Mouse (Mus musculus) monocyte, adult 5-6 weeks (primary cell): Measurements from ENCODE around the gene Rapgef3. TPM values are rescaled to one million over a fixed set of nuclear protein-coding genes. Genes with fewer than 3 reads are reported as not detected.

Source experiments
- ATAC-seq: fragments of 153-309, 156-312 bp; replicated peaks from 2 replicates; pipeline ENCODE4 v1.8.0; 2017; ENCODE audit warnings: mild to moderate bottlenecking; ENCODE audit not compliant: low TSS enrichment, insufficient number of reproducible peaks, severe bottlenecking, poor library complexity, low FRiP score
- total RNA-seq: library from RNA; stranded (forward); fragments of 200-1000, 200-491, 200-594 nt; gene quantifications from 3 replicates; pipeline ENCODE4 v1.2.3, GENCODE M21; 2017

Rapgef3 gene
- total RNA-seq, 1 experiment from 2014 or later: 1.8 TPM

DNA sequence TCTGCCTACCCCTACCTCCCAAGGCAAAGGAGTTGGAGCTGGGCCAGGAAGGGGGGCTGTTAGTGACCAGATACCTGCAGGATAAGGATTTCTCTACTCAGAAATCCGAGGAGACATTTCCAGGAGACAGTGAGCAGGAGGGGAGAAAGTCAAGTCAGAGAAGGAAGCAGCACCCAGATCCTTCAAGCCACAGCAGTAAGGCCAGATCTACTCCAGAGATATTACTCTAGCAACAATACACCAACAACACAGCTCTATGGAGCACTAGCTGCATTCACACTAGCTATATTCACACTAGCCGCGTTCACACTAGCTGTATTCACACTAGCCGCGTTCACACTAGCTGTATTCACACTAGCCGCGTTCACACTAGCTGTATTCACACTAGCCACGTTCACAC, 52.7 kb downstream of the Rapgef3 start:
- ATAC-seq: no peak

DNA sequence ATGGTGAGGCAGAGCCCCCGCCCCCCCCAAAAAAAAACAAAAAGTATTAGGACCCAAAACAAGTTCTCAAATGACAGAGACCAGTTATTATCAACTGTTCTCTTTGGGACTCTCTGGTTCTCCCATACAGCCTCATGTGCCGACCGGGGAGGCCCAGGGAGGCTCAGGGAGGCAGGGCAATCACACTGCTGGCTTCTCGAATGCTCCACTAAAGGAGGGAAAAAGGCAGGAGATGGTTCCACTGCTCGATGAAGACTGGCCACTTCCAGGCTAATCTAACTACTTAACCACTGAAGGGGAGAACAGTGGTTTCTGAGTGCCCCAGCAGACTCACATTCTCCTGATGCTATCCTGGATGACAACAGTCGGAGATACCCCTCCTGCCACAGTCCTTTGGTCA, 55.2 kb downstream of the Rapgef3 start:
- no peak for ATAC-seq

DNA sequence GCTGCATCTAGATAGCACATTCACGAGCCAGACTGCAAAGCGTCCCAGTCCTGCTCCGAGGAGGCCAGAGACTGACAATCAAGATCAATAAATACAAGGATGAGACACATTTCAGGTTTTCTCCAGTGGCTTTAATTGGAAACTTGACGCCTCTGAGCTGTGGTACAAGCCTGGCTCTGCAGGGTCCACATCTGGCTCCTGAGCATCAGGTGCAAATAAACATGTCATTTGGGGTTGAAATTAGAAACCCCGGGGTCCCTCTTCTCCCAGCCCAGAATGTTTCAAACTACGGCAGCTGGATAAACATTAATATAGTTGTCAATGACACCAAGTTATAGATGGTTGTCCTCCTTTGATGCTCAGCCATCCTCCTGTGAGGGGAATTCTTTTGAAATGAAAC, 56.9 kb downstream of the Rapgef3 start:
- ATAC-seq: no peak

DNA sequence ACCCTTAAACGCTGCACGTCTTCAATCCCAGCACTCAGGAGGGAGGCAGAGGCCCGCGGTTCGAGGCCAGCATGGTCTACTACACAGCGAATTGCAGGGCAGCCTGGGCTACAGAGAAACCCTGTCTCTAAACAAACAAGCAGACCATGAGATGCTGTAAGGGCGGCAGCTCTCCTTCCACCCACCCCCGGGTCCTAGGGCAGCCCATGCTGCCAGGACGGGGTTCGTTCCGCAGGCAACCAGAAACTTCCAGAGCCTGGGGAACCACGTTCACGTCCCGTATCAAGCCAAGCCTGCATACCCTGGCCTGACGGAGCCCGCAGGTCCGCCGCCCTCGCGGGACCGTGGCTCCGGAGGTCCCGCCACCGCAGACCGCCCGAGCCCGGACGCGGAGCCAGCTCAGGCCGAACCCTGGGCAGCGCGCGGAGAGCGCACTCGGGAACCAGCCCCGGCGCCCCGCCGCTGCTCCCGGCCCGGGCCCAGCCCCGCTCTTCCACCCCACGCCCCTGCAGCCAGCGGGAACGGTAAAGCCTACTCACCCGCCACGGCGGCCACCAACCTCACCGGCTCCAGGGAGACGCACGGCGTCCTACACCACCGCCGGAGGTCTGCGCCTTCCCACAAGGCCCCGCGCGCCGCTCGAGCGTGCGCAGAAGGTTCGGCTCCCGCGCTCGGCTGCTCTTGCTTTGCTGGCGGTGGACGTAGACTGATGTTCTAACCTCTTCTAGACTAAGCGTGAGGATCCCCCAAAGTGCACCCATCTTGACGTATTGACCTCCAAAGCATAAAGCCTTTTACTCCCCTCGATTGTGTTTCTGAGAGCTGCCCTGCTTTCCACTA, 62.3 kb downstream of the Rapgef3 start, which contains the start of gene Rpap3:
Rpap3 (minus strand) TSS at position 615 of the 840 bp plus-strand sequence.
- peak; percentile 76 for ATAC-seq

DNA sequence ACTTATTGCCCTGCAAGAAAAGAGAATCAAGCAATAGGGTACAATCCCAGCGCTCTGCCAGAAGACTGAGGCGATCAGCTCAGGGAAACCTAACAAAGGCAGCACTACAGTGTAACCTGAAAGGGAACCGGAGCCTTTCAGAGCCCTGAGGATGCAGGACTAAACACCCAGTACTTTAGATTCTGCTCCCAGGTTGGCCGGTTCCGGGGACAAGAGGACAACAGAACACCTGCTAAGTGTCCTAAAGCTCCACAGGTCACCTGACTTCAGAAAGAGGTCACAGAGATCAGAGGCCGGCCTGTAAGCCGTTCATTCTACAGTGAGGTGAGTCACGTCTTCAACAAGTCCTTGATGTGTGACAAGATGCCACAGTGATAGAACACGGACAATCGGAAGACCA, 71.2 kb downstream of the Rapgef3 start:
- ATAC-seq: no peak

Other genes with a start within 250 kb of the Rapgef3 start
- 7.9 to 17.5 TPM (median 14.1 TPM) in 3 replicates for gene Rpap3, start 62.1 kb downstream of the Rapgef3 start, total RNA-seq
- gene Endou, start 36.6 kb downstream of the Rapgef3 start, total RNA-seq: 0.32 to 1.6 TPM in 2 of 3 replicates, not detected in the other
- gene Slc48a1, start 10.5 kb upstream of the Rapgef3 start, total RNA-seq: 20.0 to 22.8 TPM (median 22.4 TPM) in 3 replicates
- gene Hdac7, start 76.5 kb upstream of the Rapgef3 start, total RNA-seq: 6.5 to 17.5 TPM (median 10.7 TPM) in 3 replicates
- gene Vdr, start 142.7 kb upstream of the Rapgef3 start, total RNA-seq: 1.3 to 2.5 TPM in 2 of 3 replicates, not detected in the other
- 4.1 to 9.3 TPM (median 4.1 TPM) in 3 replicates for gene Tmem106c, start 196.2 kb upstream of the Rapgef3 start, total RNA-seq
- gene Col2a1, start 236.7 kb upstream of the Rapgef3 start, total RNA-seq: 1.1 TPM in 1 of 3 replicates, not detected in the others